Mouse (Mus musculus) heart, postnatal 0 days (tissue): Measurements from ENCODE around the gene Ndufa3.

Source experiments
- CTCF ChIP-seq: IDR thresholded peaks from 2 replicates; pipeline ENCODE4 v1.5.1; 2016; ENCODE audit warnings: antibody characterized with exemption, control low read depth, low read depth
- EP300 ChIP-seq: IDR thresholded peaks from 2 replicates; pipeline ENCODE4 v1.6.1; 2016; ENCODE audit warnings: antibody characterized with exemption, low read depth

GRCm38 (mm10) chr7:3569725-3570124 is 47.4 kb upstream of the Ndufa3 start:
- TF ChIP-seq EP300 (no peak), CTCF (no peak)
